Mouse (Mus musculus) small intestine, adult 2 months (tissue): ENCODE results near the gene Fam222b.

Experiments used
- CTCF ChIP-seq: fragments of 200-500 bp; IDR thresholded peaks from 2 replicates; pipeline ENCODE4 v1.5.1; 2012; ENCODE audit warnings: low read depth, mild to moderate bottlenecking, control low read depth, inconsistent platforms, low read length, moderate library complexity, mixed read lengths; ENCODE audit not compliant: insufficient replicate concordance, insufficient read length; ENCODE audit errors: extremely low read depth
- POLR2A ChIP-seq: fragments of 200-500 bp; IDR thresholded peaks from 2 replicates; pipeline ENCODE4 v1.6.1; 2012; ENCODE audit warnings: low read depth, mild to moderate bottlenecking, control low read depth, inconsistent platforms, low read length, moderate library complexity

DNA sequence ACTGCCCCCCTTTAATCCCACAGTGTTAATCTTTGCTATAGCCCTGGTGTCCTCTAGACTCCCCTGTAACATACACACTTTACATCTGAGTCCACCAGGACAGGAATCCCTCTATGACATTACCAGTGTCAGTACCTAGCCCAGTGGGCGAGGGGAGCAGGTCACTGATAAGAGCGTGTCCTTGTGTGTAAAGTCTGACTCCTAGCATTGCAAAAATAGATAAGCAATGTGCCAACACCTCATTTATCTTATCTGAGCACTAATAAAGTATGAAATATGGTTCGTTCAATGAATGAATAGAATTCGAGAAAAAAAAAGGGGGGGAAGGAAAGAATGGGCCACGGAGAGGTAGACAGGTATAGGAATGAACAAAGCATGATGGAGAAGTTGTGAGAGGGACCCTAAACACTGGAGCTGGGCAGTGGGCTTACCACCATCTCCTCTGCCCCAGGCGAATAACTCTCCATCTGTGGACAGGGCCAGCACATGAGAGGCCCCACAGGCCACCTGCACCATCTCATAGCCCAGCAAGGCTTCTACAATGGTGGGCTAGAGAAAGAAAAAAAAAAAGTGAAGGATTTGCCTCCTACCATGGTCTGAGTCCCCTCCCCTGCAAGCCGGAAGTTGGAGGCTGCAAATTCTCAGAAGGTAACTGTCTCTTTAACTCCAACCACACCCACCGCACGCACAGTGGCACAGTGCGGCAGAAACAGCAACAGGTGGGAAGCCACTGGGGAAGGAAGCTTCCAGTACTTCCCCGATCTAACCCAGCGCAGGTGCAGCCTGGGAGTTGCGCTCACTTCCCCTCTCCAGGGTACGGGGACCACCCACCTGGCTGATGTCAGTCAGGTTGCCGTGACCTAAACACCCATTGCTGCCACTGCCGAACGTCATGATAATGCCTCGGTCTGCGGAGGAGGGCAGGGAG, 74.3 kb downstream of the Fam222b start:
- no peak for TF ChIP-seq POLR2A
- TF ChIP-seq CTCF: no peak
